Mouse (Mus musculus) kidney, embryonic 14.5 days (tissue): ENCODE results near the gene Ubiad1. TPM values are rescaled to one million over a fixed set of nuclear protein-coding genes. Genes with fewer than 3 reads are reported as not detected.

Experiments
- ATAC-seq: fragments of 200-750 bp; cut with Nextera tagmentation; 2 replicates; pipeline ENCODE4 v1.8.0; 2017; ENCODE audit warnings: moderate number of reproducible peaks, mild to moderate bottlenecking, moderate TSS enrichment, moderate library complexity; ENCODE audit not compliant: low FRiP score, low TSS enrichment
- H3K27ac ChIP-seq: fragments of 300-500 bp; sonication (generic); 2 replicates; pipeline ENCODE4 v1.5.1; 2014; ENCODE audit warnings: low read depth, mild to moderate bottlenecking, low read length, moderate library complexity, mixed read lengths
- H3K27me3 ChIP-seq: fragments of 300-500 bp; sonication (generic); 2 replicates; pipeline ENCODE4 v1.6.1; 2014; ENCODE audit warnings: mild to moderate bottlenecking, low read length; ENCODE audit not compliant: control insufficient read depth, insufficient read depth
- H3K36me3 ChIP-seq: fragments of 300-500 bp; sonication (generic); 2 replicates; pipeline ENCODE4 v1.6.1; 2014; ENCODE audit warnings: low read length, mixed read lengths; ENCODE audit not compliant: control insufficient read depth, insufficient read depth
- H3K4me1 ChIP-seq: fragments of 300-500 bp; sonication (generic); 2 replicates; pipeline ENCODE4 v1.6.1; 2014; ENCODE audit warnings: low read length, mixed read lengths; ENCODE audit not compliant: control insufficient read depth, insufficient read depth
- H3K4me2 ChIP-seq: fragments of 300-500 bp; sonication (generic); replicated peaks from 2 replicates; pipeline ENCODE4 v1.6.1; 2014; ENCODE audit warnings: low read depth, mild to moderate bottlenecking, low read length
- H3K4me3 ChIP-seq: fragments of 300-500 bp; sonication (generic); 2 replicates; pipeline ENCODE4 v1.5.1; 2014; ENCODE audit warnings: mild to moderate bottlenecking, low read length
- H3K9ac ChIP-seq: fragments of 300-500 bp; sonication (generic); 2 replicates; pipeline ENCODE4 v1.6.1; 2014; ENCODE audit warnings: low read depth, mild to moderate bottlenecking, low read length, moderate library complexity
- H3K9me3 ChIP-seq: fragments of 300-500 bp; sonication (generic); 2 replicates; pipeline ENCODE4 v1.6.1; 2016; ENCODE audit warnings: low read length; ENCODE audit not compliant: control insufficient read depth
- WGBS: fragments of 180-500 bp; shearing (Covaris S2); extraction: QIAGEN DNeasy Blood & Tissue Kit; methylation state at CpG from one replicate; pipeline ENCODE4 v1.1.7; 2014; 5-methylcytosine and 5-hydroxymethylcytosine counted together
- polyA plus RNA-seq: library from polyadenylated mRNA; unstranded; fragments of >200 nt; fragmentation: Nextera tagmentation; extraction: Ambion mirVana; gene quantifications from 2 replicates; pipeline ENCODE4 v1.2.1, GENCODE M21; 2014

The Ubiad1 gene
- polyA plus RNA-seq, 1 experiment from 2014 or later: 18.6 TPM

GRCm38 (mm10) chr4:148399437-148400094 lies 45.0 kb downstream of the Ubiad1 start:
- no peak overlapping the region for H3K4me2 ChIP-seq
- peak; percentile 78 for ATAC-seq
- H3K27me3 ChIP-seq: peaks cover 21% of the 10 kb centered on the region
- no peak overlapping the region for H3K4me3 ChIP-seq
- H3K9ac ChIP-seq: no peak overlapping the region
- WGBS: 22% methylated on average over 9 of the region's 9 CpGs
- no peaks in the 10 kb centered on the region for H3K9me3 ChIP-seq
- H3K27ac ChIP-seq: no peak overlapping the region; the same call in 1 of the 2 replicates
- H3K4me1 ChIP-seq: peaks cover 20% of the 10 kb centered on the region
- H3K36me3 ChIP-seq: no peaks in the 10 kb centered on the region

GRCm38 (mm10) chr4:148397531-148398287 lies 46.9 kb downstream of the Ubiad1 start:
- ATAC-seq: peak; percentile 41
- Histone ChIP-seq H3K27ac (no peak overlapping the region), H3K36me3 (no peaks in the 10 kb centered on the region), H3K4me3 (no peak overlapping the region), H3K9me3 (no peaks in the 10 kb centered on the region), H3K27me3 (peaks cover 4% of the 10 kb centered on the region; the same call in 1 of the 2 replicates), H3K9ac (no peak overlapping the region), H3K4me1 (peaks cover 9% of the 10 kb centered on the region; the same call in 1 of the 2 replicates), H3K4me2 (no peak overlapping the region)
- 33% methylated on average over 18 of the region's 18 CpGs for WGBS

- WGBS: 79% methylated on average over 4 of the region's 4 CpGs
- H3K4me1 ChIP-seq: peaks cover 9% of the 10 kb centered on the region; the same call in 1 of the 2 replicates
- no peak for ATAC-seq
- no peaks in the 10 kb centered on the region for H3K9me3 ChIP-seq
- H3K9ac ChIP-seq: no peak overlapping the region
- peaks cover 6% of the 10 kb centered on the region; the same call in 1 of the 2 replicates for H3K27me3 ChIP-seq
- no peak overlapping the region for H3K27ac ChIP-seq
- H3K4me3 ChIP-seq: no peak overlapping the region
- no peaks in the 10 kb centered on the region for H3K36me3 ChIP-seq
- H3K4me2 ChIP-seq: no peak overlapping the region
Observed at GRCm38 (mm10) chr4:148397113-148397512, 47.5 kb downstream of the Ubiad1 start.

GRCm38 (mm10) chr4:148395875-148396274 lies 48.7 kb downstream of the Ubiad1 start:
- Histone ChIP-seq H3K9me3 (no peaks in the 10 kb centered on the region), H3K27me3 (peaks cover 3% of the 10 kb centered on the region; the same call in 1 of the 2 replicates), H3K9ac (no peak overlapping the region), H3K4me2 (no peak overlapping the region), H3K4me1 (peaks cover 9% of the 10 kb centered on the region; the same call in 1 of the 2 replicates), H3K27ac (no peak overlapping the region), H3K4me3 (no peak overlapping the region), H3K36me3 (no peaks in the 10 kb centered on the region)
- WGBS: 60% methylated on average over 6 of the region's 6 CpGs
- ATAC-seq: no peak

GRCm38 (mm10) chr4:148395198-148395597 lies 49.4 kb downstream of the Ubiad1 start:
- H3K4me1 ChIP-seq: peaks cover 9% of the 10 kb centered on the region; the same call in 1 of the 2 replicates
- no peaks in the 10 kb centered on the region for H3K9me3 ChIP-seq
- 50% methylated on average over 7 of the region's 7 CpGs for WGBS
- no peaks in the 10 kb centered on the region for H3K36me3 ChIP-seq
- no peak overlapping the region for H3K27ac ChIP-seq
- no peak overlapping the region for H3K4me2 ChIP-seq
- peaks cover 3% of the 10 kb centered on the region; the same call in 1 of the 2 replicates for H3K27me3 ChIP-seq
- no peak for ATAC-seq
- no peak overlapping the region for H3K9ac ChIP-seq
- H3K4me3 ChIP-seq: no peak overlapping the region

GRCm38 (mm10) chr4:148391714-148392310 lies 52.8 kb downstream of the Ubiad1 start:
- no peak overlapping the region for H3K4me3 ChIP-seq

GRCm38 (mm10) chr4:148389635-148390034 lies 54.9 kb downstream of the Ubiad1 start:
- peak; percentile 10; the same call in 1 of the 2 replicates for ATAC-seq
- Histone ChIP-seq H3K9ac (no peak overlapping the region), H3K27me3 (peaks cover 3% of the 10 kb centered on the region; the same call in 1 of the 2 replicates), H3K4me1 (no peaks in the 10 kb centered on the region), H3K9me3 (no peaks in the 10 kb centered on the region), H3K27ac (no peak overlapping the region), H3K4me3 (no peak overlapping the region), H3K36me3 (no peaks in the 10 kb centered on the region), H3K4me2 (no peak overlapping the region)
- 14% methylated on average over 6 of the region's 7 CpGs for WGBS

More at GRCm38 (mm10) chr4:148391714-148392310, 52.8 kb downstream of the Ubiad1 start:
- Histone ChIP-seq H3K9ac (no peak overlapping the region), H3K4me2 (no peak overlapping the region), H3K27ac (no peak overlapping the region), H3K36me3 (no peaks in the 10 kb centered on the region), H3K4me1 (no peaks in the 10 kb centered on the region), H3K9me3 (no peaks in the 10 kb centered on the region), H3K27me3 (peaks cover 3% of the 10 kb centered on the region; the same call in 1 of the 2 replicates)
- WGBS: 78% methylated on average over 21 of the region's 21 CpGs
- ATAC-seq: no peak

- ATAC-seq: no peak
- Histone ChIP-seq H3K9me3 (no peaks in the 10 kb centered on the region), H3K27ac (no peak overlapping the region), H3K4me2 (no peak overlapping the region), H3K36me3 (no peaks in the 10 kb centered on the region), H3K4me1 (no peaks in the 10 kb centered on the region), H3K27me3 (peaks cover 3% of the 10 kb centered on the region; the same call in 1 of the 2 replicates), H3K4me3 (no peak overlapping the region), H3K9ac (no peak overlapping the region)
- WGBS: 61% methylated on average over 6 of the region's 6 CpGs
Observed at GRCm38 (mm10) chr4:148389047-148389446, 55.5 kb downstream of the Ubiad1 start.
